ENCODE assay signal across 14 mouse cellular contexts in genomic region chr1:36574196-36574955, GRCm38 (mm10). TPM values are rescaled to one million over a fixed set of nuclear protein-coding genes. Genes with fewer than 3 reads are reported as not detected.
DNase-seq lines count a peak whose midpoint lies in the region; ATAC-seq and TF ChIP-seq lines count a peak whose summit lies in the region.
"Had no signal": no experiment of that assay in that cellular context is flagged by ENCODE, and none has a peak within 500 bp of the region (broad histone marks: within the 10 kb centered on the region; RNA-seq: fewer than 3 reads in every experiment).

No protein-coding gene starts in this region.

- TF ChIP-seq POLR2A in cerebellum, adult 2 months (IDR thresholded peaks at IDR 0.05; ENCODE audit: borderline replicate concordance, insufficient read depth, low read length): no peak

- H3K4me1 ChIP-seq in heart, embryonic 15.5 days (replicated peaks): peaks cover 38% of the 10 kb centered on the region
- peaks cover 16% of the 10 kb centered on the region for H3K4me1 ChIP-seq in lung, embryonic 14.5 days (ENCODE audit: insufficient read depth)
- H3K4me1 ChIP-seq in embryonic facial prominence, embryonic 14.5 days (ENCODE audit: control insufficient read depth, insufficient read depth, low read length): peaks cover 33% of the 10 kb centered on the region
- peaks cover 55% of the 10 kb centered on the region for H3K4me1 ChIP-seq in limb, embryonic 15.5 days
- H3K4me1 ChIP-seq in cerebellum, adult 2 months (ENCODE audit: control insufficient read depth, insufficient read depth, low read length): peaks cover 9% of the 10 kb centered on the region

- DNase-seq in heart, postnatal 14 days: no peak
- peak; percentile 62 for DNase-seq in lung, embryonic 14.5 days
- no peak for DNase-seq in lung, postnatal 4 days
- peak; percentile 75 for DNase-seq in embryonic facial prominence, embryonic 14.5 days (ENCODE audit: low spot score)
- no peak for DNase-seq in spleen, postnatal 4 days (ENCODE audit: low spot score in 2 of 2)
- DNase-seq in cerebellum, adult 2 months: no peak
- DNase-seq: adrenal gland, postnatal 25 days; kidney, postnatal 4 days had no signal

- no peaks in the 10 kb centered on the region for H3K36me3 ChIP-seq in heart, embryonic 15.5 days
- H3K36me3 ChIP-seq in lung, embryonic 14.5 days (ENCODE audit: insufficient read depth): no peaks in the 10 kb centered on the region
- H3K36me3 ChIP-seq in embryonic facial prominence, embryonic 14.5 days (ENCODE audit: control insufficient read depth, insufficient read depth, low read length): no peaks in the 10 kb centered on the region
- H3K36me3 ChIP-seq in limb, embryonic 15.5 days: no peaks in the 10 kb centered on the region
- H3K36me3 ChIP-seq: limb, embryonic 13.5 days had no signal

- no peaks in the 10 kb centered on the region for H3K9me3 ChIP-seq in heart, embryonic 15.5 days (replicated peaks)
- H3K9me3 ChIP-seq in lung, embryonic 14.5 days (ENCODE audit: low read depth, low read length): no peaks in the 10 kb centered on the region
- H3K9me3 ChIP-seq in embryonic facial prominence, embryonic 14.5 days (ENCODE audit: control insufficient read depth, low read length): no peaks in the 10 kb centered on the region
- H3K9me3 ChIP-seq in limb, embryonic 15.5 days: no peaks in the 10 kb centered on the region
- H3K9me3 ChIP-seq: limb, embryonic 13.5 days had no signal

- H3K27me3 ChIP-seq in heart, embryonic 15.5 days: no peaks in the 10 kb centered on the region
- no peaks in the 10 kb centered on the region for H3K27me3 ChIP-seq in lung, embryonic 14.5 days (ENCODE audit: insufficient read depth, low read length)
- H3K27me3 ChIP-seq in embryonic facial prominence, embryonic 14.5 days (replicated peaks; ENCODE audit: control insufficient read depth, insufficient read depth, low read length): no peaks in the 10 kb centered on the region
- no peaks in the 10 kb centered on the region for H3K27me3 ChIP-seq in limb, embryonic 15.5 days
- no peaks in the 10 kb centered on the region for H3K27me3 ChIP-seq in cerebellum, adult 2 months (ENCODE audit: control insufficient read depth, insufficient read depth, low read length)
- H3K27me3 ChIP-seq: limb, embryonic 13.5 days had no signal

- H3K4me3 ChIP-seq in heart, embryonic 15.5 days: no peak overlapping the region
- no peak overlapping the region for H3K4me3 ChIP-seq in lung, embryonic 14.5 days (ENCODE audit: low read depth, low read length)
- H3K4me3 ChIP-seq in embryonic facial prominence, embryonic 14.5 days (ENCODE audit: low read depth, low read length): no peak overlapping the region
- no peak overlapping the region for H3K4me3 ChIP-seq in limb, embryonic 15.5 days
- H3K4me3 ChIP-seq in cerebellum, adult 2 months (replicated peaks; ENCODE audit: insufficient read depth, low read depth, low read length): no peak overlapping the region
- H3K4me3 ChIP-seq: limb, embryonic 13.5 days had no signal

- H3K4me2 ChIP-seq in heart, embryonic 15.5 days: no peak overlapping the region
- H3K4me2 ChIP-seq in lung, embryonic 14.5 days: no peak overlapping the region
- H3K4me2 ChIP-seq in embryonic facial prominence, embryonic 14.5 days (ENCODE audit: low read depth, low read length): no peak overlapping the region
- no peak overlapping the region for H3K4me2 ChIP-seq in limb, embryonic 15.5 days
- H3K4me2 ChIP-seq: limb, embryonic 13.5 days had no signal

- WGBS in heart, embryonic 15.5 days: 81% methylated on average over 5 of the region's 5 CpGs
- 64% methylated on average over 5 of the region's 5 CpGs for WGBS in lung, embryonic 14.5 days
- 70% methylated on average over 5 of the region's 5 CpGs for WGBS in embryonic facial prominence, embryonic 14.5 days
- 67% methylated on average over 5 of the region's 5 CpGs for WGBS in limb, embryonic 15.5 days
- WGBS in cerebellum, adult 2 months: 75% methylated on average over 5 of the region's 5 CpGs

- no peak for ATAC-seq in heart, embryonic 15.5 days (replicated peaks; ENCODE audit: insufficient number of reproducible peaks, insufficient read depth, low FRiP score, low read depth)
- ATAC-seq in lung, embryonic 14.5 days (ENCODE audit: insufficient read depth): no peak
- ATAC-seq in embryonic facial prominence, embryonic 14.5 days (ENCODE audit: low read depth): peak; percentile 50; the same call in 1 of the 2 replicates
- no peak; the same call in 1 of the 2 replicates for ATAC-seq in limb, embryonic 15.5 days (ENCODE audit: insufficient number of reproducible peaks, low FRiP score, low TSS enrichment, low read depth)

- intact Hi-C loops in heart, postnatal 14 days (cut with DNase I): no loop called here

- TF ChIP-seq CTCF in lung, embryonic 14.5 days (IDR thresholded peaks at IDR 0.05; ENCODE audit: low read depth): no peak
- TF ChIP-seq CTCF in cerebellum, adult 2 months (IDR thresholded peaks at IDR 0.05; ENCODE audit: borderline replicate concordance, insufficient read depth, low read depth, low read length): no peak

- no peak overlapping the region for H3K9ac ChIP-seq in heart, embryonic 15.5 days
- peak overlapping the region; percentile 3; the same call in 1 of the 2 replicates for H3K9ac ChIP-seq in lung, embryonic 14.5 days
- H3K9ac ChIP-seq in embryonic facial prominence, embryonic 14.5 days (ENCODE audit: low read depth, low read length): no peak overlapping the region
- H3K9ac ChIP-seq in limb, embryonic 15.5 days: no peak overlapping the region
- H3K9ac ChIP-seq: limb, embryonic 13.5 days had no signal

- peak overlapping the region; percentile 3; the same call in 1 of the 2 replicates for H3K27ac ChIP-seq in heart, embryonic 15.5 days
- H3K27ac ChIP-seq in lung, embryonic 14.5 days (ENCODE audit: low read depth): peak overlapping the region; percentile 22; the same call in 1 of the 2 replicates
- H3K27ac ChIP-seq in embryonic facial prominence, embryonic 14.5 days (replicated peaks; ENCODE audit: low read depth, low read length): 0 out of 2 replicates have a peak overlapping the region, but pooled peaks have one; percentile 18
- peak overlapping the region; percentile 39 for H3K27ac ChIP-seq in limb, embryonic 15.5 days
- H3K27ac ChIP-seq in cerebellum, adult 2 months (ENCODE audit: insufficient read depth, low read length): no peak overlapping the region
- H3K27ac ChIP-seq: limb, embryonic 13.5 days had no signal

RNA-seq across cellular contexts. Expression of gene Sema4c, which starts 16.2 kb away (rescaled TPM):
- polyA plus RNA-seq in heart, embryonic 15.5 days (2015; fragmentation: Nextera tagmentation; extraction: Ambion mirVana): 7.9 and 10.9 TPM in 2 replicates
- 10 to 100 TPM; 19.4 to 20.0 TPM for total RNA-seq in heart, postnatal 14 days (2021)
- 2.2 and 2.7 TPM in 2 replicates for polyA plus RNA-seq in lung, embryonic 14.5 days (2014; fragmentation: Nextera tagmentation; extraction: Ambion mirVana)
- polyA plus RNA-seq in embryonic facial prominence, embryonic 14.5 days (2014; fragmentation: Nextera tagmentation; extraction: Ambion mirVana): 2.3 and 3.8 TPM in 2 replicates
- 15.4 and 18.1 TPM in 2 replicates for polyA plus RNA-seq in limb, embryonic 15.5 days (2015; fragmentation: Nextera tagmentation; extraction: Ambion mirVana)
- polyA plus RNA-seq in cerebellum, adult 2 months (2012; rRNA removed): 23.8 and 28.5 TPM in 2 replicates

RNA-seq across cellular contexts. Expression of gene Ankrd39, which starts 27.1 kb away (rescaled TPM):
- polyA plus RNA-seq in heart, embryonic 15.5 days (2015; fragmentation: Nextera tagmentation; extraction: Ambion mirVana): 27.3 and 30.4 TPM in 2 replicates
- 10 to 100 TPM; 10.4 to 11.9 TPM for total RNA-seq in heart, postnatal 14 days (2021)
- 18.9 and 19.9 TPM in 2 replicates for polyA plus RNA-seq in lung, embryonic 14.5 days (2014; fragmentation: Nextera tagmentation; extraction: Ambion mirVana)
- 19.5 and 20.0 TPM in 2 replicates for polyA plus RNA-seq in embryonic facial prominence, embryonic 14.5 days (2014; fragmentation: Nextera tagmentation; extraction: Ambion mirVana)
- polyA plus RNA-seq in limb, embryonic 15.5 days (2015; fragmentation: Nextera tagmentation; extraction: Ambion mirVana): 21.7 and 24.0 TPM in 2 replicates
- polyA plus RNA-seq in cerebellum, adult 2 months (2012; rRNA removed): 30.8 and 37.5 TPM in 2 replicates

RNA-seq across cellular contexts. Expression of gene Gm42417, which starts 35.1 kb away (rescaled TPM):
- polyA plus RNA-seq in heart, embryonic 15.5 days (2015; fragmentation: Nextera tagmentation; extraction: Ambion mirVana): 0.22 TPM in 1 of 2 replicates, not detected in the other
- total RNA-seq in heart, postnatal 14 days (2021): 10 to 100 TPM; 52.6 to 94.6 TPM
- not detected in 2 replicates for polyA plus RNA-seq in lung, embryonic 14.5 days (2014; fragmentation: Nextera tagmentation; extraction: Ambion mirVana)
- not detected in 2 replicates for polyA plus RNA-seq in embryonic facial prominence, embryonic 14.5 days (2014; fragmentation: Nextera tagmentation; extraction: Ambion mirVana)
- polyA plus RNA-seq in limb, embryonic 15.5 days (2015; fragmentation: Nextera tagmentation; extraction: Ambion mirVana): 0.31 and 0.38 TPM in 2 replicates
- 0.05 and 0.40 TPM in 2 replicates for polyA plus RNA-seq in cerebellum, adult 2 months (2012; rRNA removed)
- total RNA-seq: adrenal gland, postnatal 25 days; common myeloid progenitor, adult 5-6 weeks; monocyte, adult 5-6 weeks had no signal
- polyA plus RNA-seq: gonadal fat pad, adult 2 months had no signal

RNA-seq across cellular contexts. Expression of gene Ankrd23, which starts 37.7 kb away (rescaled TPM):
- polyA plus RNA-seq in heart, embryonic 15.5 days (2015; fragmentation: Nextera tagmentation; extraction: Ambion mirVana): 25.3 and 26.7 TPM in 2 replicates
- 100 to 1,000 TPM; 101 to 170 TPM for total RNA-seq in heart, postnatal 14 days (2021)
- polyA plus RNA-seq in lung, embryonic 14.5 days (2014; fragmentation: Nextera tagmentation; extraction: Ambion mirVana): 11.6 and 11.7 TPM in 2 replicates
- polyA plus RNA-seq in embryonic facial prominence, embryonic 14.5 days (2014; fragmentation: Nextera tagmentation; extraction: Ambion mirVana): 12.3 and 13.2 TPM in 2 replicates
- polyA plus RNA-seq in limb, embryonic 15.5 days (2015; fragmentation: Nextera tagmentation; extraction: Ambion mirVana): 19.5 and 20.6 TPM in 2 replicates
- polyA plus RNA-seq in cerebellum, adult 2 months (2012; rRNA removed): 14.4 and 15.2 TPM in 2 replicates

Comparison
In these comparisons a context has a peak if more than half of its experiments do, and no peak if none do; other contexts are left out.
1. DNase-seq: peak in lung, embryonic 14.5 days (single experiment) and embryonic facial prominence, embryonic 14.5 days (single experiment); none in heart, postnatal 14 days (0 of 2), lung, postnatal 4 days (0 of 2), spleen, postnatal 4 days (0 of 2) and cerebellum, adult 2 months (0 of 2).